Mouse (Mus musculus) hindbrain, embryonic 12.5 days (tissue): ENCODE data around the gene Tfb2m. TPM values are rescaled to one million over a fixed set of nuclear protein-coding genes. Genes with fewer than 3 reads are reported as not detected.

Experiments
- ATAC-seq: fragments of 200-750 bp; cut with Nextera tagmentation; 2 replicates; pipeline ENCODE4 v1.8.0; 2017; ENCODE audit warnings: moderate TSS enrichment; ENCODE audit not compliant: low FRiP score
- H3K27ac ChIP-seq: fragments of 300-500 bp; sonication (generic); 2 replicates; pipeline ENCODE4 v1.5.1; 2016; ENCODE audit warnings: mild to moderate bottlenecking
- H3K27me3 ChIP-seq: fragments of 300-500 bp; sonication (generic); 2 replicates; pipeline ENCODE4 v1.6.1; 2016; ENCODE audit warnings: mild to moderate bottlenecking
- H3K36me3 ChIP-seq: fragments of 300-500 bp; sonication (generic); 2 replicates; pipeline ENCODE4 v1.6.1; 2016; ENCODE audit warnings: mild to moderate bottlenecking
- H3K4me1 ChIP-seq: fragments of 300-500 bp; sonication (generic); 2 replicates; pipeline ENCODE4 v1.6.1; 2016
- H3K4me2 ChIP-seq: fragments of 300-500 bp; sonication (generic); replicated peaks from 2 replicates; pipeline ENCODE4 v1.6.1; 2016; ENCODE audit warnings: mild to moderate bottlenecking
- H3K4me3 ChIP-seq: fragments of 300-500 bp; sonication (generic); 2 replicates; pipeline ENCODE4 v1.5.1; 2016; ENCODE audit warnings: mild to moderate bottlenecking
- H3K9ac ChIP-seq: fragments of 300-500 bp; sonication (generic); 2 replicates; pipeline ENCODE4 v1.6.1; 2016; ENCODE audit warnings: mild to moderate bottlenecking, moderate library complexity
- H3K9me3 ChIP-seq: fragments of 300-500 bp; sonication (generic); replicated peaks from 2 replicates; pipeline ENCODE4 v1.6.1; 2016; ENCODE audit warnings: mild to moderate bottlenecking
- WGBS: fragments of 180-500 bp; shearing (Covaris S2); methylation state at CpG from one replicate; pipeline ENCODE4 v1.1.7; 2016; 5-methylcytosine and 5-hydroxymethylcytosine counted together
- polyA plus RNA-seq: library from polyadenylated mRNA; unstranded; fragments of >200 nt; fragmentation: Nextera tagmentation; extraction: Ambion mirVana; gene quantifications from 2 replicates; pipeline ENCODE4 v1.2.1, GENCODE M21; 2016

Tfb2m gene
- polyA plus RNA-seq, 1 experiment from 2014 or later: 30.0 TPM

- Histone ChIP-seq H3K4me3 (peak within 1 kb of the TSS; percentile 70), H3K36me3 (no peaks in the 10 kb centered on the region), H3K9ac (peak within 1 kb of the TSS; percentile 72), H3K4me1 (peaks cover 6% of the 10 kb centered on the region), H3K27me3 (no peaks in the 10 kb centered on the region), H3K9me3 (no peaks in the 10 kb centered on the region), H3K27ac (no peak within 1 kb of the TSS), H3K4me2 (peak within 1 kb of the TSS; percentile 96)
- 6% methylated on average over 39 of the region's 39 CpGs for WGBS
- ATAC-seq: peak; percentile 84
Observed at GRCm38 (mm10) chr1:179517713-179518465, 28.2 kb downstream of the Tfb2m start, which contains the start of gene Smyd3. Smyd3 (minus strand) TSS chr1:179518041.

- H3K27me3 ChIP-seq: no peaks in the 10 kb centered on the region
- H3K27ac ChIP-seq: no peak overlapping the region
- H3K4me3 ChIP-seq: peak overlapping the region; percentile 70
- H3K4me1 ChIP-seq: peaks cover 6% of the 10 kb centered on the region
- H3K9me3 ChIP-seq: no peaks in the 10 kb centered on the region
- H3K4me2 ChIP-seq: peak overlapping the region; percentile 96
- WGBS: under 1% methylated on average over 21 of the region's 21 CpGs
- no peaks in the 10 kb centered on the region for H3K36me3 ChIP-seq
- ATAC-seq: peak; percentile 74
- H3K9ac ChIP-seq: peak overlapping the region; percentile 72
Observed at GRCm38 (mm10) chr1:179516941-179517712, 28.9 kb downstream of the Tfb2m start.

GRCm38 (mm10) chr1:179511895-179512294 lies 34.2 kb downstream of the Tfb2m start:
- H3K9ac ChIP-seq: no peak overlapping the region
- no peak overlapping the region for H3K27ac ChIP-seq
- no peak overlapping the region for H3K4me2 ChIP-seq
- H3K4me3 ChIP-seq: no peak overlapping the region
- no peak for ATAC-seq
- no peaks in the 10 kb centered on the region for H3K9me3 ChIP-seq
- WGBS: 85% methylated on average over 7 of the region's 7 CpGs
- no peaks in the 10 kb centered on the region for H3K27me3 ChIP-seq
- H3K36me3 ChIP-seq: no peaks in the 10 kb centered on the region
- H3K4me1 ChIP-seq: peaks cover 5% of the 10 kb centered on the region

- no peak overlapping the region for H3K27ac ChIP-seq
- H3K27me3 ChIP-seq: no peaks in the 10 kb centered on the region
- no peak for ATAC-seq
- H3K4me2 ChIP-seq: no peak overlapping the region
- no peaks in the 10 kb centered on the region for H3K9me3 ChIP-seq
- no peaks in the 10 kb centered on the region for H3K4me1 ChIP-seq
- H3K4me3 ChIP-seq: no peak overlapping the region
- no peak overlapping the region for H3K9ac ChIP-seq
- no peaks in the 10 kb centered on the region for H3K36me3 ChIP-seq
- 85% methylated on average over 13 of the region's 13 CpGs for WGBS
Observed at GRCm38 (mm10) chr1:179510546-179511340, 35.3 kb downstream of the Tfb2m start.

GRCm38 (mm10) chr1:179506530-179507315 lies 39.3 kb downstream of the Tfb2m start:
- Histone ChIP-seq H3K4me1 (no peaks in the 10 kb centered on the region), H3K27me3 (no peaks in the 10 kb centered on the region), H3K9ac (no peak overlapping the region), H3K9me3 (no peaks in the 10 kb centered on the region), H3K4me2 (no peak overlapping the region), H3K4me3 (no peak overlapping the region), H3K36me3 (no peaks in the 10 kb centered on the region), H3K27ac (no peak overlapping the region)
- ATAC-seq: no peak
- 72% methylated on average over 9 of the region's 9 CpGs for WGBS

GRCm38 (mm10) chr1:179502565-179502964 lies 43.5 kb downstream of the Tfb2m start:
- Histone ChIP-seq H3K4me3 (no peak overlapping the region), H3K27ac (no peak overlapping the region), H3K27me3 (no peaks in the 10 kb centered on the region), H3K4me2 (no peak overlapping the region), H3K36me3 (no peaks in the 10 kb centered on the region), H3K4me1 (no peaks in the 10 kb centered on the region), H3K9me3 (no peaks in the 10 kb centered on the region), H3K9ac (no peak overlapping the region)
- 22% methylated on average over 3 of the region's 3 CpGs for WGBS
- ATAC-seq: no peak

GRCm38 (mm10) chr1:179499257-179499656 lies 46.8 kb downstream of the Tfb2m start:
- Histone ChIP-seq H3K9ac (no peak overlapping the region), H3K27me3 (no peaks in the 10 kb centered on the region), H3K4me1 (no peaks in the 10 kb centered on the region), H3K36me3 (no peaks in the 10 kb centered on the region), H3K4me3 (no peak overlapping the region), H3K27ac (no peak overlapping the region), H3K9me3 (no peaks in the 10 kb centered on the region), H3K4me2 (no peak overlapping the region)
- WGBS: 84% methylated on average over 3 of the region's 3 CpGs
- no peak for ATAC-seq

- no peak for ATAC-seq
- WGBS: 86% methylated on average over 5 of the region's 5 CpGs
- Histone ChIP-seq H3K27me3 (no peaks in the 10 kb centered on the region), H3K4me1 (no peaks in the 10 kb centered on the region), H3K4me3 (no peak overlapping the region), H3K4me2 (no peak overlapping the region), H3K27ac (no peak overlapping the region), H3K9ac (no peak overlapping the region), H3K9me3 (no peaks in the 10 kb centered on the region), H3K36me3 (no peaks in the 10 kb centered on the region)
Observed at GRCm38 (mm10) chr1:179492908-179493307, 53.2 kb downstream of the Tfb2m start.

- H3K4me3 ChIP-seq: no peak overlapping the region
- WGBS: 91% methylated on average over 5 of the region's 5 CpGs
- H3K4me2 ChIP-seq: no peak overlapping the region
- no peak overlapping the region for H3K27ac ChIP-seq
- no peaks in the 10 kb centered on the region for H3K9me3 ChIP-seq
- no peak overlapping the region for H3K9ac ChIP-seq
- no peak for ATAC-seq
- no peaks in the 10 kb centered on the region for H3K36me3 ChIP-seq
- H3K4me1 ChIP-seq: peaks cover 3% of the 10 kb centered on the region; the same call in 1 of the 2 replicates
- no peaks in the 10 kb centered on the region for H3K27me3 ChIP-seq
Observed at GRCm38 (mm10) chr1:179488520-179488919, 57.5 kb downstream of the Tfb2m start.

GRCm38 (mm10) chr1:179487990-179488389 lies 58.1 kb downstream of the Tfb2m start:
- no peaks in the 10 kb centered on the region for H3K36me3 ChIP-seq
- no peaks in the 10 kb centered on the region for H3K27me3 ChIP-seq
- WGBS: 76% methylated on average over 5 of the region's 5 CpGs
- no peak overlapping the region for H3K4me3 ChIP-seq
- ATAC-seq: no peak
- no peaks in the 10 kb centered on the region for H3K9me3 ChIP-seq
- H3K4me2 ChIP-seq: no peak overlapping the region
- H3K9ac ChIP-seq: no peak overlapping the region
- H3K4me1 ChIP-seq: peaks cover 3% of the 10 kb centered on the region; the same call in 1 of the 2 replicates
- H3K27ac ChIP-seq: no peak overlapping the region

- Histone ChIP-seq H3K4me2 (no peak overlapping the region), H3K4me3 (no peak overlapping the region), H3K9me3 (no peaks in the 10 kb centered on the region), H3K9ac (no peak overlapping the region), H3K27me3 (no peaks in the 10 kb centered on the region), H3K27ac (no peak overlapping the region), H3K36me3 (no peaks in the 10 kb centered on the region), H3K4me1 (peaks cover 3% of the 10 kb centered on the region; the same call in 1 of the 2 replicates)
- no peak for ATAC-seq
- 91% methylated on average over 2 of the region's 2 CpGs for WGBS
Observed at GRCm38 (mm10) chr1:179487238-179487637, 58.8 kb downstream of the Tfb2m start.
